Mouse (Mus musculus) sigmoid colon, adult 10 weeks (tissue): ENCODE results near the gene Adgre4. TPM values are rescaled to one million over a fixed set of nuclear protein-coding genes. Genes with fewer than 3 reads are reported as not detected.

Experiments used
- polyA plus RNA-seq: library from polyadenylated mRNA; stranded (reverse); fragments of 350-450 nt; fragmentation: Illumina TruSeq; extraction: RNeasy Lipid Tissue Mini Kit (QIAGEN cat#74804); gene quantifications from one replicate; pipeline ENCODE4 v1.2.3, GENCODE M21; 2014; ENCODE audit warnings: low read depth, low replicate concordance

Gene Adgre4
- 2.5 TPM for polyA plus RNA-seq

DNA sequence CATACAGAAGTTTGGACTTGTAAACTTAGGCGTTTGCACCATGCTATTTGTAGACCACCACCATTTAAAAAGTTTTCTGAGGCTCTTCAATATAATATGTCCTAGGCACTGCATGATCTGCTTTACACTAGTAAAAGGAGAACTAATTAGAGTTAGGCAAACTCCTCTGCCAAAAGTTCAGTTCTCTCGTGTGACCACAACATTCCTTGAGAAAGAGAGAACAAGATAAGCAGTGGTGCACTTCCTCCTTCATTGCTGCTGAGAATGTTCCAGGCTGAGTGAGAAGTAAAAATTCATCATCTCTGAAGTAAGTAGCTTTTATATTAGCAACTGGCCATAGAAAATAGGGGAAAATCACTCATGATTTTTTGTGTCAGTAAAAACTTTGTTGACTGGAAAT, at the start of gene Adgre4:
Adgre4 (plus strand) TSS at position 199 of the 400 bp plus-strand sequence.

DNA sequence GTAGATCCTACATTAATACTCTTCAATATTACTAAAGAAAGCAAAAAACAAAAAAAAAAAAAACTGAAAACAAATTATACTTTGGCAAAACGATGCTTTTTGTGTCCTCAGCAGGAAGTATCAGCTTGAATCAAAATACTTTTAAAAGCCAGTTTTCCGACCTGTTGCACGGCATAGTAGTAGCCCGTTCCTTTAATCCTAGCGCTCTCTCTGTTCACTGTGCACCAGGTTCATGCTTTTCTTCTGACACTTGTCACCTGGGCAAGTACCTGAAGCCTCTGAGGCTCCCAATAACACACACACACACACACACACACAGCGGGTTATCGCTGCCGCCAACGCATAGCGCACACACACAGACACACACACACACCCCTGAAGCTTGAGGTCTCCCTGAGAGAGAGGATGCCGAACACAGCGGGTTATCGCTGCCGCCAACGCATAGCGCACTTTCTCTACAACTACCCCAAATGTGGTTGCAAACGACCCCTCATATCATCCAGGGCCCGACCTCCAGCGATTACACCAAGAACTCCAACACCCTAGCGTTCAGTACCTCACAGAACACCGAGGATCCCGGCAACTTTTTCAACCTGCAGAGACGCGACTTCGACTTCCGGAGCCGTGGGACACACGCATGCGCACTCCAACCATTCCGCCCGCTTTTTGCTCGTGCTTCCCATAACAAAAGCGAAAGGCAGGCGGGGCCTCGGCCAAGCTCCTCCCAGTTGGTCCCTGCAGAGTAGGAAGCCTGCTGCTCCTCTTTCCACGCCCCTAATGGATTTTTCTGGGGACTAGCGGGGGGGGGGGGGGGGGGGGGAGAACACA, 37.6 kb upstream of the Adgre4 start, which contains the start of gene Pot1b:
Pot1b (minus strand) TSS at position 645 of the 828 bp plus-strand sequence.

DNA sequence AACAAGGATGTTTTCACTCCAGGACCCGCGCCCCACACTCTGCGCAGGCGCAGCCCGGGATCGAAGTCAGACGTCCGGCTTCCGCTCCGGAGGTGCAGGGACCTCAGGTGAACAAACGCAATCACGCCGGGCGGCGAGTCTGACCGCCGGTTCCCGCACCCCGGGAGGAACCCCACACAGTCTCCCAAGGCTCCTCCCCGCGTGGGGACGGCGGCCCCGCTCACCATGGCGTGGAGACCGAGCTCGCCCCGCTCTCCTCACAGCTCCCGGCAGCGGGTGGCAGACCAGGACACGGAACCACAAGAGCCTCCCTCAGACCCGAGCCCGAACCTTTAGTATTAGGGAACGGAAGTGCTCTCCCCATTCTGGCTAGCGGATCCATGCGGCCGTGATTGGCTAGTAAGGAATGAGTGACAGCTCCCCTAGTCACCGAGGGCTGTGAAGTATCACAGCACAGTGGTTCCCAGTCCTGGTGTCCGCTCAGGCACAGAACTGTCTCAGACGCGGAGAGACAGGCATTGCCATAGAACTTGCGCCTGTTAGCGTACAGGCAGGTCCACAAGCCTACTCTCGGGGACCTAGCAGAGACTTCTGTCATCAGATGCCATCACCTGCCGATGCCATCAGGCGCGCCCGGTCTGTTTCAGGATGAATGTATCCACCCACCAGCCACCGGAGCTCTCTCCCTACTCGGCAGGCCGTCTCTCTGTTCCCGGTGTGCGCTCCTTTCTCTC, 129.0 kb downstream of the Adgre4 start, which contains the start of gene Zfp119a:
Zfp119a (minus strand) TSS at position 295 of the 734 bp plus-strand sequence.

Other genes starting within 250 kb of the Adgre4 start
- gene Vmn2r118, start 124.8 kb upstream of the Adgre4 start, polyA plus RNA-seq: not detected
- gene Pot1b, start 37.4 kb upstream of the Adgre4 start, polyA plus RNA-seq: 31.4 TPM
- 33.9 TPM for gene Zfp119a, start 128.9 kb downstream of the Adgre4 start, polyA plus RNA-seq
- gene Zfp959, start 142.1 kb downstream of the Adgre4 start, polyA plus RNA-seq: 46.1 TPM
- gene Zfp119b, start 199.5 kb downstream of the Adgre4 start, polyA plus RNA-seq: 26.7 TPM
- gene Ebi3, start 202.7 kb downstream of the Adgre4 start, polyA plus RNA-seq: 0.54 TPM
- gene Yju2, start 209.1 kb downstream of the Adgre4 start, polyA plus RNA-seq: 0.57 TPM
- gene Shd, start 220.5 kb downstream of the Adgre4 start, polyA plus RNA-seq: not detected
- not detected for gene Fsd1, start 236.5 kb downstream of the Adgre4 start, polyA plus RNA-seq